Mouse (Mus musculus): ENCODE data around the gene Magi1. TPM values are rescaled to one million over a fixed set of nuclear protein-coding genes. Genes with fewer than 3 reads are reported as not detected.

Gene Magi1
- 0.13 and 0.20 TPM in 2 replicates for total RNA-seq (2017)

DNA sequence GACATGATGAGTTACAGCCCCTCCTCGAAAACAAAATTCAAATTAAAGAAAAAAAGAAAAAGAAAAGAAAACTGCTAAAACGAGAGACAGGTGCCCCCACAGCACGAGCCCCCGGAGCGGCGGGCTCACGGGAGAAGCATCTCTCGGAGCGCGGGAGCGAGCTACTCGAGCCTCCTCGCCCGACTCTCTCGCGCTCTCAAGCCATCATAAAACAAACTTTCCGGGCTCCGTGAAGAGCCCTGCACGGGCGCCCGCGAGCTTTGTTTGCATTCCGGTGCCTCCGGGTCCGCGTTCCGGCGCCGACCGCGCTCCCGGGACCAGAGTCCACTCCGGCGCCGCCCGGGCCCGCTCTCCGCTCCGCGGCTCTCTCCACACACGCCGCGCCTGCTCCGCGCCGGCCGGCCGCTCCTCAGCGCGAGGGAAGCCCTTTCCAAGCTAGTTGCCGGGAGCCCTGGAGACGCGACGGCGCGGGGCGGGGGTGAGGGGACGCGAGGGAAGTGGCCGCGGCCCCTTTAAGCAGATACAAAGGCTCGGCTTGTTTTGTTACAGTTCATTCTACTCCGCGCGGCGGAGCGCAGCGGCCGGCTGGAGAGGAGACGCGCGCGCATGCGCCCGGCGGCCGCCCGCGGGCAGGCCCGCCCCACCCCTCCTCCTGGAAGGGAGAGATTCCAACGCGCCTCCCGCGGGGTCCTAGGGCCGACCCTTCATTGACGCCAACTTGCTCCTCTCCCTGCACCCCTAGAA, at the start of gene Magi1:
Gene Magi1, minus strand, starts transcription at position 600 of the 744 bp plus-strand sequence.
- peak; percentile 50 to 52 for ATAC-seq (replicated peaks in 1 of 2; ENCODE audit: insufficient read depth in 1 of 2, low FRiP score in 2 of 2, low TSS enrichment in 1 of 2, low read depth in 1 of 2, poor library complexity in 2 of 2, severe bottlenecking in 2 of 2)

DNA sequence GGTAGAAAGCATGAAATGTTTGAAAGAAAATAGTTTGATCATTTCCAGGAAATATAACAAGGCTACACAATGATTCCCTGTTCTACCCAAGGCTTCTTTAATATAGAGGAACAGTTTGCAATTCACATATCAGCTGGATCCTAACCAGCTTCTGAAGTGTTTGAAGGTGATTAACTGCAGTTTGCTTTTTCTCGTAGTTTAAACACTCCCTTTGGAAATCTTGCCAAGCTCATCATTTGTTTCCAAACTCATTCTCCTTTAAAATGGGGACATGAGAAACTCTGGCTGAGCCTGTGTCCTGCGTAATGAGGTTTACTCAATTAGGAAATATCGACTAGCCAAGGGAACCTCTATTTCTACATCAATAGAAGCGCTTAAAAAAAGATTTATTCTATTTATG, 43.4 kb upstream of the Magi1 start:
- ATAC-seq (replicated peaks in 1 of 2; ENCODE audit: insufficient read depth in 1 of 2, low FRiP score in 2 of 2, low TSS enrichment in 1 of 2, low read depth in 1 of 2, poor library complexity in 2 of 2, severe bottlenecking in 2 of 2), result no peak

DNA sequence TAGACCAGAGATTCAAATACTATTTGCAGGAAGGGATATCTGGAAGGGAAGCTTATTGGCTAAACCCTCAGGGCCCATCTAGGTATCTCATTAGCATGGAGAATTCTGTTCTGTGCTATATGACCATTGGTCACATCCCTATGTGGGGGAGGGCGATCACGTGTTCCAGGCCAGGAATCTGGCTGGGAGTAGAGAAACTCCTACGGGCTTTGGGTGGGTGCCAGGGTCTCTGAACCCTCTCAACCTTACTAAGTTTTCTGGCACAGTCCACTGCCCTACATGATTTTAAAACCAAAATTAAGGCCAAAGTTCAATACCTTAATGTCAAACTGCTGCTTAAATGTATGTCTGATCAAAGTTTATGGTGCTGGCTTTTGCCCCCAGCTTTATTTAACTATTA, 33.2 kb upstream of the Magi1 start:
- ATAC-seq (replicated peaks in 1 of 2; ENCODE audit: insufficient read depth in 1 of 2, low FRiP score in 2 of 2, low TSS enrichment in 1 of 2, low read depth in 1 of 2, poor library complexity in 2 of 2, severe bottlenecking in 2 of 2), result no peak

DNA sequence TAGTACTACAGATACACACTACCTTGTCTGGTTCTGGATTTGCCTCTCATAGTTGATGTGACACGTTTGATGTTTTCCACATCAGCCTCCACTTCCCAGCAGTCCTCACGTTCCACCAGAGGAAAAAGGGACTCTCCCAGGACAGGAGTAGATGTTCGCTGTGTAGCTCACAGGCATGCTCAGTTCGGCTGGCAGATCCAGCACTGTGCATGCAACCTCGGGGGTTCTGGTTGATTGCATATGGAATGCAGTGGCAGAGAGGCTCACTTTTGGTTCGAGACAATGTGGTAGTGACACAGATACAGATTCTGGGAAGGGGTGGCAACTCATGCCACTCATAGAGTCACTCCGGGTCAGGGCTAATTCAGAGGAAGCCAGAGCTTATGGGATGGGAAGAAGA, 28.6 kb upstream of the Magi1 start:
- no peak for ATAC-seq (replicated peaks in 1 of 2; ENCODE audit: insufficient read depth in 1 of 2, low FRiP score in 2 of 2, low TSS enrichment in 1 of 2, low read depth in 1 of 2, poor library complexity in 2 of 2, severe bottlenecking in 2 of 2)

DNA sequence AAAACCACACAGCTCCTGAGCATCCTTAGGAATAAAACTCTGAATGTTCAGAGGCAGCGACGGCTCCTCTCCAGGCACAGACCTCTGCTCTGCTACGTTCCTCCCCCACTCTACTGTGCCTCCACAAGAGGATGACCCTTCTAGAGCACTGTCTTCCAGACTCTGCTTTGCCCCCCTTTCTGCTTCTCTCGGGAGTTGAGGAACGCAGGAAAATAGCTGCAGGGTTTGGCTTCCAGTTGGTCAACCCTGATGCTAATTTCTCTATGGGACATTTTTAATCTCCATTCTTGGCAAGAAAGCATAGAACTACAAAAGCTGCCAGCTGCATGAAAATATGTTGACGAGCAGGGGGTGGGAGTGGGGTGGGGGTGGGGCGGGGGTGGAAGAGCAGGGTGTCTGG, 24.8 kb upstream of the Magi1 start:
- ATAC-seq (replicated peaks in 1 of 2; ENCODE audit: insufficient read depth in 1 of 2, low FRiP score in 2 of 2, low TSS enrichment in 1 of 2, low read depth in 1 of 2, poor library complexity in 2 of 2, severe bottlenecking in 2 of 2), result no peak

DNA sequence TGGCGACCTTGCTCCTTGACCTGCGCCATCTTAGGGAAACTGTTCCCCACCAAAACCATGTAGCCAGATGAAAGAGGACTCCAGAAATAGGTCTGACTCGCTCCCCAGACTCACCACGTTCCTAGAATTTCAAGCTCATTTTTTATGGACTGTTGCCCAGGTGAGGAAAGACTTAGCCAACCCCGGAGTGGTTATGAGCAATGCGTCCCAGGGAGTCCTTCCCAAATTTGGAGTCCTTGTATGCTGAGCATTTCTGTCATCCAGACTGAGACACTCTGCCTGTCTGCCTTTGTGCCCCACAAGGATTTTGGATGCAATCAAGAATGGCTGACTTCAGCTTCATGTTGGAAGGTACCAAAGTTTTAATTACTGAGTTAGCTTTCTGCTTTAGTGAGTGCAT, 19.8 kb upstream of the Magi1 start:
- ATAC-seq (replicated peaks in 1 of 2; ENCODE audit: insufficient read depth in 1 of 2, low FRiP score in 2 of 2, low TSS enrichment in 1 of 2, low read depth in 1 of 2, poor library complexity in 2 of 2, severe bottlenecking in 2 of 2), result no peak

DNA sequence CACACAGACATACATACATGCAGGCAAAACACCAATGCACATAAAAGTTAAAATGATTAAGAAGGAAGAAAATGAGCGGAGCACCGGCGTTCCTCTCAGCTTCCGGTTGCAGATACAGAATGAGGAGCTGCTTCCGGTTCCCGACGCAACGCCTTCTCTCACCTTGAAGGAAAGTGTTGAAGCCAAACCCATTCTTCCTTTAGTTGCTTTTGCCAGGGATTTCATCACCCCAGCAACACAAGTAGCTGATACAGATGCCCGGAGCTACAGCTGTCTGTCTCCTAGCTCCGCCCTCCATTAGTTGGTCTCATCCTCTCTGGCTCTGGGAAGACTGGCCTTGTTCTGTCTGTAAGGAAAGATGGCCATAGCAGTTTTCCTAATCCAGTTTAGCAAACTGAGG, 18.1 kb upstream of the Magi1 start:
- ATAC-seq (replicated peaks in 1 of 2; ENCODE audit: insufficient read depth in 1 of 2, low FRiP score in 2 of 2, low TSS enrichment in 1 of 2, low read depth in 1 of 2, poor library complexity in 2 of 2, severe bottlenecking in 2 of 2), result no peak

DNA sequence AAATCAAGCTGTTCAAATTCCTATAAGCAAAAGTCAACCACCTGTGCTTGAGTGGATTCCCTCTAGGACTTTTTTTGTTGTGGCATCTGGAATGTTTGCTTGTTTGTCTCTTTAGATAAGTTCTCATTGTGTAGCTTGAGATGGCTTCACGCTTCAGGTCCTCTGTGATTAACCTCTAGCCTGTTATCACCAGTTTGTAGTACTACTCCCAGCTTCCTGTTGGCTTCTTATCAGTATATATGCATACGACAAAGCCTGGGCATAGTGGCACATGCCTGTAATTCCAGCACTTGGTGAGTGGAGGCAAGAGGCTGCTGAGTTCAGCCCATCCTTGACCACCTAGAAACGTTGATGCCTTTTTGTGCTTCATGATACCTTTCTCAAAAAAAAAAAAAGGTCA, 16.8 kb upstream of the Magi1 start:
- 0 out of 4 replicates have a peak, but pooled peaks of 1 of the 2 experiments have one; percentile 56 for ATAC-seq (replicated peaks in 1 of 2; ENCODE audit: insufficient read depth in 1 of 2, low FRiP score in 2 of 2, low TSS enrichment in 1 of 2, low read depth in 1 of 2, poor library complexity in 2 of 2, severe bottlenecking in 2 of 2)

DNA sequence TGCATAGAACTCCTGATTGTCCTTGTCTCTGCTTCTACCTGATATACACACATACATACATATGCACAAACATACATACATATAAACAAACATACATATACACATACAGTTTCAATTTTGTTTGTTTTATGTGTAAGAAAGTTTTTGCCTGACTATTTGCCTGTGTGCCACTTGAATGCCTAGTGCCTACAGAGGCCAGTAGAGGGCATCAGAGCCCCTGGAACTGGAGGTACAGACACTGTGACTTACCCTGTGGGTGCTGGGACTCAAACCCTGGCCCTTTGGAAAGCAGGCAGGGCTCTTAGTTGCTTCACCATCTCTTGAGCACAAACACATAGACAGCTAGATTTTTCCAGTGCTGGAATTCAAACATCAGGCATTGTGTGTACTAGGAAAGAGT, 3.7 kb upstream of the Magi1 start:
- no peak for ATAC-seq (replicated peaks in 1 of 2; ENCODE audit: insufficient read depth in 1 of 2, low FRiP score in 2 of 2, low TSS enrichment in 1 of 2, low read depth in 1 of 2, poor library complexity in 2 of 2, severe bottlenecking in 2 of 2)

DNA sequence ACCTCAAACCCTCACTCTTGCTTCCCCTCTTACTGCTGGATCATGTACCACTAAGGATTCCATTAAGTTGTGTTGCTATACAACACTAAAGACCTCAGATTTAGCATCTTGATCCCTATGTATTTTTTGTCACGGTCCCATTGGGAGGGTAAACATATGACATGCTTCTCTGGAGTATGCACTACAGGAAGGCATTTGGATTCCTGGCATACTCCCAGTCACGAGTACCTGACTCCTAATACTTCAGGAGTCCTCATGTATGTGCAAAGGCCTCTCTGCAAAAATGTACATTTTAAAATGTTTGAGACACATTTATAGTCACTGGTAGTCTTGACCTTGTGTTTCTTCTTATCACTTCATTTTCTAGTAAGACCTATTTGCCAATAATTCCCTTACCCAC, 2.8 kb upstream of the Magi1 start:
- no peak for ATAC-seq (replicated peaks in 1 of 2; ENCODE audit: insufficient read depth in 1 of 2, low FRiP score in 2 of 2, low TSS enrichment in 1 of 2, low read depth in 1 of 2, poor library complexity in 2 of 2, severe bottlenecking in 2 of 2)

DNA sequence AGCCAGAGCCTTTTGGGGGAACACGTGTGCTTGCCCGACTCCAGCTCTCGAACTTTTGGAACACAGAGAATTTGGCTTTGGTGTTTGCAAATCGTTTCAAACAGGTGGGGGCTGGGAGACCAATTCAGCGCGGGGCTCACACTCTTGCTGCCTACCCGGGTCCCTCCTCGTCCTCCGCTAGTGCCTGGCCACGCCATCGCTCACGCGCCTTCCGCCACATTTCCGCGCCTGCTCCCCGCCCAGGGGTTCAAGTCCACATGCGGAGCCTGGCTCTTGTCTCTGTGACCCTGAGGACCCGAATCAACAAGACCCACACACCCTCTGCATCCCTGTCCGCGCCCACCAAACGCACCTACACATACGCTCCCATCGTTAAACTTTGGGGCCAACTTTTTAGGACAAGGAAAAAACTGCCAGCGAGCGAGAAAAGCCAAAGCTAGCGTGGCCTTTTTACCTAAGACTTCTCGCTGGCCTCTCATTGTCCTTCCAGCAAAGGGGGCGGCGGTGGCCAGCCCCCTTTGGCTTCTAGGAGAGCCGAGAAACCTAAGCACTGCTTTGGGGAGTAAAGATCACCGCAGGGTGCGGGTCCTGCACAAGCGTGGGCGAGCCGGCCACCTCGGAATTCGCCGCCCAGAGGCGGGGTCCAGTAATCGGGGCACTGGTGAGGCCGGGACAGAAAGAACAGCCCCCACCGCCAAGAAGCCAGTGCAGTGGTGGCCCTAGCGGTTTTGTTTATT, 540 bp upstream of the Magi1 start:
- peak in 1 of 2 experiments; percentile 29; a peak in 1 of 4 replicates for ATAC-seq (replicated peaks in 1 of 2; ENCODE audit: insufficient read depth in 1 of 2, low FRiP score in 2 of 2, low TSS enrichment in 1 of 2, low read depth in 1 of 2, poor library complexity in 2 of 2, severe bottlenecking in 2 of 2)

DNA sequence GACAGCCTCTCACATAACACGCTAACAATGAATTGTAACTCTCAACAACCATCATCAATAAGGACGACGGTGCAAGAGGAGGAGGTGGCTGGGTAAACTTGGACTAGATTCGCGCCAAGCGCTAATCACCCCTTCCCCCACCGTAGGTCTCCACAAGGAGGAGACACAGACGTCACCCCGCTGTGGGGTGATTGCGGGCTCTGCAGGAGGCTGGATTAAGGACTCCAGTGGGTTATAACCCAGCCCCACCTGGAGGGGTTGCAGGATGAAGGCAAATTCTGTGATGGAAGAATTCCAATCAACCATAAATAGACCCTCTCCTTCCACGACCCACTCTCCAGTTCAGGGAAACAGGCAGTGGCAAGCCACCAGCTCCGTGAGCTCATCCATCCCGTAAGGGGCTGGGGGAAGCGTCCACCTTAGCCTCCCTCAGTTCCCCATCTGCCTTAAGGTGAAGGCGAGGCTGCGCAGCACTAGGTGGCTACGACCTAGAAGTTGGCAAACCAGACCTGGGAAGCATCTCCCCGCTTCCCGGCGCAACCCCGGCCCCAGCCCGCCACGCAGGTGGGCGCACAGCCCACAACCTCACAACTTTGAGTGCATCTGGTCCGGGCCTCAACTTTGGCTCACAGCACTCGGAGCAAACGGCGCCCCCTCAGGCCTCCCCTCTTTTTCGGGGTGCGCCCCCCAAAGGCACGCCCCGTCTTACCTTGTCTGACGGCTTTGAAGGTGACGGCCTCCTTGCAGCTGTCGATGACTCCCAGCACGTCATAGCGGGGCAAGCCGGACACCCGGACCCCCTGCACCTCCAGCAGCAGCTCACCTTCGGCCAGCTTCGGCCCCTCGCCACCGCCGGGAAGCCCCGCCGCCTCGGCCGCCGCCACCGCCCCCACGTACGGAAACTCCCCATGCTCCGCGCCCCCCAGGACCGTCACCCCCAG, 1.1 kb downstream of the Magi1 start:
- no peak for ATAC-seq (replicated peaks in 1 of 2; ENCODE audit: insufficient read depth in 1 of 2, low FRiP score in 2 of 2, low TSS enrichment in 1 of 2, low read depth in 1 of 2, poor library complexity in 2 of 2, severe bottlenecking in 2 of 2)

DNA sequence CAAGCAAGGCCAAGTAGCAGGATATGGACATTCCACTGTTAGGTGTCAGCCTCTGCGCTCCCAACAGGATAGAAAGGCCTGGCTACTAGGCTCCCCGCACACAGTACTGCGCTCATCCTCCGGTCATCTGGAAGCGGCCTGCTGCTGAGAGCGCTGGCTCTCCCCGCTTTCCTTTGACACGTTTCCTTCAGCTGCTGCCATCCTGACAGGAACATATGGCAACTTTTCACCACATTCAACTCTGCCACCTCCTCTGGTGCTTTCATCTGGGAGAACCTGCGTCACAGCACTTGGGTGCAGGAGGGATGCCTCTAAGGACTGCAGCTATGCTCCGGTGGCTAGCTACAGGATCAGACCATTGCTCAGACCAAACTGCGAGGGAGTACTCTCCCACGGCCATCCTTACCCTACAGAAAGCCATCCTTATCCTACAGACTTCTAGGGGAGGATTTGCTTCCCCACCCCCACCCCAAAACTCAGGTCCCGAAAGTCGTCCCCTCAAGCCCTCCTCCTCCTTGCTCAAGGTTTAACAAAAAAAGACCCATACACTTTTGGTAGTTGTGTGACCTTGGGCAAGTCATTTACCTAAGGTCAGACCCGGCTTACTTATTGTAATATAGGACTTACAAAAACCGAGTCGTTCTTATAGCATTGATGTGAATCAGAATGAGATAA, 2.0 kb downstream of the Magi1 start:
- ATAC-seq (replicated peaks in 1 of 2; ENCODE audit: insufficient read depth in 1 of 2, low FRiP score in 2 of 2, low TSS enrichment in 1 of 2, low read depth in 1 of 2, poor library complexity in 2 of 2, severe bottlenecking in 2 of 2), result no peak

DNA sequence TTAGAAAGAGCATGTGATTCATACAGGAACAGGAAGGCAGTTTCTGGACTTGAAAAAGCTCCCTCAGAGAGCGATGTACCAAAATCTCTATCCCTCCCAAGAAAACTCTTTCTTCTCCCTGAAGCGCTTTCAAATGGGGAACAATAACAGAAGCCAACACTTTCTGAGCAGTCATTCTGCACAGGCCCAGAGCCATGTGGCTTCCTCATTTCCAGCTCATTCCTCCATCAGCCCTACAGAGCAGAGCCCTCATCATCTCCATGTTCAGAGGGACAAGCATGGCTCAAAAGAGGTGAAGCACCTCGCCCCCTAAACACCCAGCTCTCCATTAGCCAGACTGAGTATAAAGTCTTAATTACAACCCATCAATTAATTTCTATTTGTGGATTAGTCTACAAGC, 9.8 kb downstream of the Magi1 start:
- ATAC-seq (replicated peaks in 1 of 2; ENCODE audit: insufficient read depth in 1 of 2, low FRiP score in 2 of 2, low TSS enrichment in 1 of 2, low read depth in 1 of 2, poor library complexity in 2 of 2, severe bottlenecking in 2 of 2), result peak; percentile 29 to 65; a peak in 3 of 4 replicates

DNA sequence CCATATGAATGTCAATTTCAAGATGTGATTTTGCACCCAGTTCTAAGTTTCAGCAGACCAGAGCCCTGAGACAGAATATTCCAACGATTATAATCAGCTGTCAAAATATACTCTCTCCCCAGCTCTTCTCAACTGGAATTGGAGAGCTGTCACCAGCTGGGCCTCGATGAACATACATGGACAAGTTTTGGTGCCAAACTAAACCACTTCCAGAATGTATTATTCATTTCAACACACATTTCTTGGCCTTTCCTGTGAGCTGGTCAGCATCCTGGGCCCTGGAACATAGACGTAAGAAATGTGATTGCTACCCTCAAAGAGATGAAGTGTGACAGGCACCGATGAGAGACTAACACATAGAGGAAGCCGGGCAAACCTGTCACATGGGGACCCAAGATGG, 13.7 kb downstream of the Magi1 start:
- ATAC-seq (replicated peaks in 1 of 2; ENCODE audit: insufficient read depth in 1 of 2, low FRiP score in 2 of 2, low TSS enrichment in 1 of 2, low read depth in 1 of 2, poor library complexity in 2 of 2, severe bottlenecking in 2 of 2), result no peak

DNA sequence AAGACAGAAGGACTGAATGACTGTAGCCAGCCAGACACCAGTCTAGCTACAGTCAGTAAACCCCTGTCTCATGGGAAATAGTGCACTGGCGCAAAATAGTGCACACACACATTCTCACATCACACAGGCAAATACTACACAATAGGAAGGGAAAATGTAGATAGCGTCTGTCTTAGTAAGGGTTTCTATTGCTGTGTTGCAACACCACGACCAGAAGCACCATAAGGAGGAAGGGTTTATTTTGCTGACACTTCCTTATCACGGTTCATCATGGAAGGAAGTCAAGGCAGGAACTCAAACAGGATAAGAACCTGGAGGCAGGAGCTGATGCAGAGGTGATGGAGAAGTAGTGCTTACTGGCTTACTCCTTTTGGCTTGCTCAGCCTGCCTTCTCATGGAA, 14.5 kb downstream of the Magi1 start:
- no peak for ATAC-seq (replicated peaks in 1 of 2; ENCODE audit: insufficient read depth in 1 of 2, low FRiP score in 2 of 2, low TSS enrichment in 1 of 2, low read depth in 1 of 2, poor library complexity in 2 of 2, severe bottlenecking in 2 of 2)

DNA sequence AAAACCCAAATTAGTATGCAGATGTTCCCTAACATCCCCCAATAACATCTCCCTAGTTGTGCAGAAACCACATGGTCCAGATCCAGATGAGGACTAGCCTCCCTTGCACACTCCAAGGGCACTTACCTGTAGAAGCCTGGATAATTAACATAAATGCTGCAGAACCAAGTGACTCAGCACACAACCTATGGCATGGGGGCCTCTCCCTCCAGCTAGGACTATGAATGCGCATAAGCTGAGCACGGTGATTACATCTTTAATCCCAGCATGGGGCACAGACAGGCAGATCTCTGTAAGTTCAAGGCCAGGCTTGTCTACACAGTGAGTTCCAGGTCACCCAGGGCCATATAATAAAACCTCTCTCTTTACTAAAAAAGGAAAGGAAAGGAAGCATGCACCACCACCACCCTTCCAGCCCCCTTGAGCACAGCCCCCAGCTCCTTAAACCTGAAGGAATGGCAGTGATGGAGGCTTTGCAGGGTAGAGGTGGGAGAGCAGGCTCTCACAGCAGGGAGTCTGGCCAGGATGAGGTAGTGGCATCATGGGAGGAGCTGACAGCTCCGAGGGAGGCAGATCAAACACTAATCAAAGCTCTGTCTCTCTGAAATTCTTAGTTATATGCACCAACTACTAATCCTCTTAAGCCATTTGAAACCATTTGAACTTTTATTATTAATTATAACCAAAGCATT, 18.3 kb downstream of the Magi1 start:
- no peak for ATAC-seq (replicated peaks in 1 of 2; ENCODE audit: insufficient read depth in 1 of 2, low FRiP score in 2 of 2, low TSS enrichment in 1 of 2, low read depth in 1 of 2, poor library complexity in 2 of 2, severe bottlenecking in 2 of 2)
